Mouse (Mus musculus): Measurements from ENCODE around the gene Lsm14a. TPM values are rescaled to one million over a fixed set of nuclear protein-coding genes. Genes with fewer than 3 reads are reported as not detected.

Gene Lsm14a
- polyA plus RNA-seq, 1 experiment from 2014 or later = 47.1 TPM

GRCm38 (mm10) chr7:34382803-34383202 lies 10.3 kb downstream of the Lsm14a start:
- ATAC-seq = no peak
- 32% methylated on average over 1 of the region's 1 CpGs for whole genome bisulfite sequencing

GRCm38 (mm10) chr7:34381733-34382132 lies 11.4 kb downstream of the Lsm14a start:
- Histone ChIP-seq H3K9me3 (ENCODE audit: control insufficient read depth) (no peaks in the 10 kb centered on the region), H3K4me3 (ENCODE audit: low read depth, low read length) (no peak overlapping the region), H3K4me2 (replicated peaks; ENCODE audit: low read depth) (no peak overlapping the region), H3K36me3 (ENCODE audit: control insufficient read depth, insufficient read depth) (no peaks in the 10 kb centered on the region), H3K9ac (ENCODE audit: low read depth, low read length) (no peak overlapping the region), H3K27ac (ENCODE audit: low read depth, low read length) (no peak overlapping the region), H3K27me3 (replicated peaks; ENCODE audit: control insufficient read depth, insufficient read depth, low read length) (no peaks in the 10 kb centered on the region), H3K4me1 (replicated peaks; ENCODE audit: control insufficient read depth, insufficient read depth, low read length) (peaks cover 11% of the 10 kb centered on the region; the same call in 1 of the 2 replicates)
- TF ChIP-seq CTCF (IDR thresholded peaks at IDR 0.05; ENCODE audit: low read depth) = no peak
- WGBS = 76% methylated on average over 5 of the region's 5 CpGs
- ATAC-seq = no peak

More at GRCm38 (mm10) chr7:34382803-34383202, 10.3 kb downstream of the Lsm14a start:
- H3K36me3 ChIP-seq (ENCODE audit: control insufficient read depth, insufficient read depth) = no peaks in the 10 kb centered on the region
- H3K9me3 ChIP-seq (ENCODE audit: control insufficient read depth) = no peaks in the 10 kb centered on the region
- no peak overlapping the region for H3K4me2 ChIP-seq (replicated peaks; ENCODE audit: low read depth)
- no peak for TF ChIP-seq CTCF (IDR thresholded peaks at IDR 0.05; ENCODE audit: low read depth)
- no peak overlapping the region for H3K27ac ChIP-seq (ENCODE audit: low read depth, low read length)
- H3K4me3 ChIP-seq (ENCODE audit: low read depth, low read length) = no peak overlapping the region
- no peaks in the 10 kb centered on the region for H3K27me3 ChIP-seq (replicated peaks; ENCODE audit: control insufficient read depth, insufficient read depth, low read length)
- peaks cover 11% of the 10 kb centered on the region; the same call in 1 of the 2 replicates for H3K4me1 ChIP-seq (replicated peaks; ENCODE audit: control insufficient read depth, insufficient read depth, low read length)
- no peak overlapping the region for H3K9ac ChIP-seq (ENCODE audit: low read depth, low read length)

DNA sequence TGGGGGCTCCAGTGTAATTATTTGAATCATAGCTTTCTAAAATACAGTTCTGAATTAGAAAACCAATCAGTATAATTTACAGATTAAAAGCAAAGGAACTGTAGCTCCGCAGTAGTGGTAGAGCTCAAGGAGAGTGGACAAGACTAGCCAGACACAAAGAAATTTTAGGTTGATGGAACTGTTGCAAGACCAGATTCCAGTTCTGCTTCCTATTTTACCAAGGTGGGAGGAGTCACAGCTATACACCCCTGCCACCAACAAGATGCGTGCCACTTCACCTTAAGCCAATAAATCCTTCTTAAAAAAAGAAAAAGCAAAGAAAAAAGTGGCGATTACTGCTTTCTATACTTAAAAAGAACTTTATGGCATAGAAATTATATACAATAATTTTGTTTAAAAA lies 12.8 kb downstream of the Lsm14a start:
- TF ChIP-seq CTCF (IDR thresholded peaks at IDR 0.05; ENCODE audit: low read depth) = no peak
- Histone ChIP-seq H3K27me3 (replicated peaks; ENCODE audit: control insufficient read depth, insufficient read depth, low read length) (no peaks in the 10 kb centered on the region), H3K36me3 (ENCODE audit: control insufficient read depth, insufficient read depth) (no peaks in the 10 kb centered on the region), H3K4me1 (replicated peaks; ENCODE audit: control insufficient read depth, insufficient read depth, low read length) (peaks cover 11% of the 10 kb centered on the region; the same call in 1 of the 2 replicates), H3K4me2 (replicated peaks; ENCODE audit: low read depth) (no peak overlapping the region), H3K9ac (ENCODE audit: low read depth, low read length) (no peak overlapping the region), H3K27ac (ENCODE audit: low read depth, low read length) (no peak overlapping the region), H3K4me3 (ENCODE audit: low read depth, low read length) (no peak overlapping the region), H3K9me3 (ENCODE audit: control insufficient read depth) (no peaks in the 10 kb centered on the region)
- WGBS = 84% methylated on average over 3 of the region's 3 CpGs
- no peak for ATAC-seq

DNA sequence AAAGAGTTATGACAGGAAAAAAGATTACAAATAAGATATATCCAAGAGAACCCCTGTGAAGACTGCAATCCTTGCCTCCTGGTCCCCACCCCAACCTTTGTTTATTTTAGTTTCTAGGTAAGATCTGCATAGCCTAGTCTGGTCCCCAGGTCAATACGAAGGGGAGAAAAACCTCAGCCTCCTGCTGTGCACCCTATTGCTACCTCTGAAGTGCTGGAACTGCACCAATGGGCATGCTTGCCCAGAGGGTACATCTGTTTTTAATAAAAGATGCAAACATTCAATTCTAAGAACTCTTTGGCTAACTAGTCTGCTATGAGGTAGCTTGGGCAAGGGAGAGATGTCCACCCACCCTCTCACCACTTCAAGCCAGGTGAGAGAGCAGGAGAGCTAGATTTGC lies 19.2 kb downstream of the Lsm14a start:
- no peaks in the 10 kb centered on the region for H3K9me3 ChIP-seq (ENCODE audit: control insufficient read depth)
- peaks cover 33% of the 10 kb centered on the region for H3K36me3 ChIP-seq (ENCODE audit: control insufficient read depth, insufficient read depth)
- H3K27ac ChIP-seq (ENCODE audit: low read depth, low read length) = no peak overlapping the region
- no peak overlapping the region for H3K4me2 ChIP-seq (replicated peaks; ENCODE audit: low read depth)
- H3K4me1 ChIP-seq (replicated peaks; ENCODE audit: control insufficient read depth, insufficient read depth, low read length) = no peaks in the 10 kb centered on the region
- ATAC-seq = no peak
- no peak overlapping the region for H3K4me3 ChIP-seq (ENCODE audit: low read depth, low read length)
- no peaks in the 10 kb centered on the region for H3K27me3 ChIP-seq (replicated peaks; ENCODE audit: control insufficient read depth, insufficient read depth, low read length)
- 89% methylated on average over 1 of the region's 1 CpGs for WGBS
- no peak for TF ChIP-seq CTCF (IDR thresholded peaks at IDR 0.05; ENCODE audit: low read depth)
- no peak overlapping the region for H3K9ac ChIP-seq (ENCODE audit: low read depth, low read length)

DNA sequence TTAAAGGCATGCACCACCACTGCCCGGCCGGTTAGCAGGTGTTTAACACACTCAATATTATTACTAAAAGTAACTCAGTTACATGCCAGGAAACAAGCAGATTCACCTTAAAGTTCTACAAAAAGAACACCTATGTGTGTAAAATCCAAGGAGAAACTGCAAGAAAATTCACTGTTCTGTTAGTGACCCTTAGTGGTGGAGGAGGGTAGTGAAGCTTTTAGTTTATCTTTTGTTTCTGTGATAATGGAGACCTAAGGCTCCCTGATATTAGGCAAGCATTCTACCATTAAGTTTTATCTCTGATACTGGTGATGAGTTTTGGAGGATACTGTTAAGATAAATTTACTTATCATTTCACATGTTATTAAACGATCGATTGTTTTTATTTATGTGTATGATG lies 37.5 kb downstream of the Lsm14a start:
- Histone ChIP-seq H3K36me3 (ENCODE audit: control insufficient read depth, insufficient read depth) (peaks cover 31% of the 10 kb centered on the region), H3K4me2 (replicated peaks; ENCODE audit: low read depth) (no peak overlapping the region), H3K4me3 (ENCODE audit: low read depth, low read length) (no peak overlapping the region), H3K27ac (ENCODE audit: low read depth, low read length) (no peak overlapping the region), H3K4me1 (replicated peaks; ENCODE audit: control insufficient read depth, insufficient read depth, low read length) (no peaks in the 10 kb centered on the region), H3K27me3 (replicated peaks; ENCODE audit: control insufficient read depth, insufficient read depth, low read length) (no peaks in the 10 kb centered on the region), H3K9me3 (ENCODE audit: control insufficient read depth) (no peaks in the 10 kb centered on the region), H3K9ac (ENCODE audit: low read depth, low read length) (no peak overlapping the region)
- ATAC-seq = no peak
- WGBS = 92% methylated on average over 4 of the region's 4 CpGs
- peak; percentile 71 for TF ChIP-seq CTCF (IDR thresholded peaks at IDR 0.05; ENCODE audit: low read depth)

DNA sequence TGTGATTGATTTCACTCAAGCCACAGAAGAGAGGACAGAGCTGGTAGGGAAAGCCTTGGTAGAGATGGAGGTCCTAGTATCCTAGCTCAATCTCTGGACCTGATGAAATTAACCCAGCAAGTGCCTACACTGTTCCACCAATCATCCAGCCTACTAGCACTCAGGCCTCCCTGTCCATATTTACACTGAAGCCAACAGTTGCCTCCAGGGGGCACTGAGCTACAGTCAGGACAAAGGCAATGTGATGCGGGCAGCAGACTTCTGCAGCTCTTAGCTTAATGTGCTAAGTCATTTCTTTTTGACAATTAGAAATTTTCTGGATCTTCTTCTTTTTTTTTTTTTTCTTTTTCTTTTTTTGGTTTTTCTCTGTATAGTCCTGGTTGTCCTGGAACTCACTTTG lies 41.1 kb downstream of the Lsm14a start:
- H3K27me3 ChIP-seq (replicated peaks; ENCODE audit: control insufficient read depth, insufficient read depth, low read length) = no peaks in the 10 kb centered on the region
- no peak overlapping the region for H3K27ac ChIP-seq (ENCODE audit: low read depth, low read length)
- no peak overlapping the region for H3K9ac ChIP-seq (ENCODE audit: low read depth, low read length)
- H3K4me3 ChIP-seq (ENCODE audit: low read depth, low read length) = no peak overlapping the region
- no peak overlapping the region for H3K4me2 ChIP-seq (replicated peaks; ENCODE audit: low read depth)
- ATAC-seq = no peak
- WGBS = 75% methylated on average over 1 of the region's 1 CpGs
- TF ChIP-seq CTCF (IDR thresholded peaks at IDR 0.05; ENCODE audit: low read depth) = peak; percentile 61
- no peaks in the 10 kb centered on the region for H3K4me1 ChIP-seq (replicated peaks; ENCODE audit: control insufficient read depth, insufficient read depth, low read length)
- peaks cover 47% of the 10 kb centered on the region for H3K36me3 ChIP-seq (ENCODE audit: control insufficient read depth, insufficient read depth)
- H3K9me3 ChIP-seq (ENCODE audit: control insufficient read depth) = no peaks in the 10 kb centered on the region

- peaks cover 57% of the 10 kb centered on the region for H3K36me3 ChIP-seq (ENCODE audit: control insufficient read depth, insufficient read depth)
- H3K27ac ChIP-seq (ENCODE audit: low read depth, low read length) = no peak overlapping the region
- no peak overlapping the region for H3K4me3 ChIP-seq (ENCODE audit: low read depth, low read length)
- 95% methylated on average over 5 of the region's 5 CpGs for WGBS
- TF ChIP-seq CTCF (IDR thresholded peaks at IDR 0.05; ENCODE audit: low read depth) = no peak
- H3K9ac ChIP-seq (ENCODE audit: low read depth, low read length) = no peak overlapping the region
- no peaks in the 10 kb centered on the region for H3K27me3 ChIP-seq (replicated peaks; ENCODE audit: control insufficient read depth, insufficient read depth, low read length)
- no peaks in the 10 kb centered on the region for H3K9me3 ChIP-seq (ENCODE audit: control insufficient read depth)
- H3K4me2 ChIP-seq (replicated peaks; ENCODE audit: low read depth) = no peak overlapping the region
- no peaks in the 10 kb centered on the region for H3K4me1 ChIP-seq (replicated peaks; ENCODE audit: control insufficient read depth, insufficient read depth, low read length)
- no peak for ATAC-seq
These were observed 42.9 kb downstream of the Lsm14a start for GRCm38 (mm10) chr7:34350166-34350565.

All from intestine, postnatal 0 days (tissue).